Mouse (Mus musculus): ENCODE results near the gene Cep72.

GRCm38 (mm10) chr13:74025151-74026081 lies 36.7 kb downstream of the Cep72 start:
- TF ChIP-seq CTCF (IDR thresholded peaks at IDR 0.05; ENCODE audit: insufficient read depth, low read depth, low read length) (no peak), POLR2A (IDR thresholded peaks at IDR 0.05; ENCODE audit: insufficient read depth, low read depth, low read length) (no peak)

Data from olfactory bulb, adult 2 months (tissue).